Mouse (Mus musculus) gonadal fat pad, adult 2 months (tissue): Measurements from ENCODE around the gene Tchp. TPM values are rescaled to one million over a fixed set of nuclear protein-coding genes. Genes with fewer than 3 reads are reported as not detected.

Source experiments
- polyA plus RNA-seq: library from polyadenylated mRNA; depleted of rRNA; stranded (reverse); fragments of >200 nt; gene quantifications from 2 replicates; pipeline ENCODE4 v1.2.3, GENCODE M21; 2012; rRNA removed

The Tchp gene
- polyA plus RNA-seq, 1 experiment: 11.7 TPM

Other genes with a start within 250 kb of the Tchp start
- 2.1 TPM in 2 replicates for gene Fam222a, start 139.7 kb upstream of the Tchp start, polyA plus RNA-seq
- gene Trpv4, start 49.3 kb upstream of the Tchp start, polyA plus RNA-seq: 26.0 and 30.3 TPM in 2 replicates
- 118 TPM in 2 replicates for gene Gltp, start 16.8 kb upstream of the Tchp start, polyA plus RNA-seq
- 50.3 and 56.1 TPM in 2 replicates for gene Ankrd13a, start 66.9 kb downstream of the Tchp start, polyA plus RNA-seq
- 34.7 and 38.7 TPM in 2 replicates for gene Git2, start 67.8 kb downstream of the Tchp start, polyA plus RNA-seq
- gene 1500011B03Rik, start 115.7 kb downstream of the Tchp start, polyA plus RNA-seq: 172 and 286 TPM in 2 replicates
- not detected in 2 replicates for gene 4930519G04Rik, start 145.9 kb downstream of the Tchp start, polyA plus RNA-seq
- gene Gm9936, start 150.9 kb downstream of the Tchp start, polyA plus RNA-seq: not detected in 2 replicates
- 9.2 and 10.1 TPM in 2 replicates for gene Oasl2, start 189.2 kb downstream of the Tchp start, polyA plus RNA-seq
- 1.9 and 2.0 TPM in 2 replicates for gene Oasl1, start 215.5 kb downstream of the Tchp start, polyA plus RNA-seq
- 21.0 and 27.0 TPM in 2 replicates for gene 2210016L21Rik, start 234.4 kb downstream of the Tchp start, polyA plus RNA-seq